8 mouse cellular contexts compared by ENCODE assay signal in the genomic region with DNA sequence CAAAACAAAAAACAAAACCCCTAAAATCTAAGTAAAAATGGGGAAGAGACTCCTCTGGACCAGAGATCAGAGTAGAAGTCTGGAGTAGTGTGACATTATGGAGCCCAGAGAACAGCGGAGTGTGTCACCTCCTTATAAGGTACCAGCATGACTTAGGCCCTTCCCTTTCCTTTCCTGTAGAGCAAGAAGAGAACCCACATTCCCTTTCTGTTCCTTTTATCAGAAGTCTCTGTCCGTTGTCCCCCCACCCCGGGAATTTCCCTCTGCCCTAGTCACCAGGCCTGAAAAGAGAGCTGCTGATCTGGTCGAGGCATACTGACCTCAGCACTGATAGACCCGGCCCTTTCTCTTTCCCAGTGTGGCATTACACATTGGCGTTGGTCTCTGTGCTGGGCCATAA. TPM values are rescaled to one million over a fixed set of nuclear protein-coding genes. Genes with fewer than 3 reads are reported as not detected.
DNase-seq lines count a peak whose midpoint lies in the region; ATAC-seq and TF ChIP-seq lines count a peak whose summit lies in the region.

No protein-coding gene starts in this region.

- peak overlapping the region; percentile 56 for H3K9ac ChIP-seq in CH12.LX (ENCODE audit: insufficient read depth, low read depth)
- peak overlapping the region; percentile 82 for H3K9ac ChIP-seq in forebrain, embryonic 11.5 days (ENCODE audit: low read length)
- peak overlapping the region; percentile 78 for H3K9ac ChIP-seq in limb, embryonic 12.5 days (replicated peaks)
- H3K9ac ChIP-seq in midbrain, embryonic 16.5 days (ENCODE audit: low read depth, low read length): peak overlapping the region; percentile 83; the same call in 1 of the 2 replicates

- H3K4me2 ChIP-seq in CH12.LX (ENCODE audit: insufficient read depth, low read depth, poor library complexity, severe bottlenecking): peak overlapping the region; percentile 53
- peak overlapping the region; percentile 97 for H3K4me2 ChIP-seq in forebrain, embryonic 11.5 days (ENCODE audit: low read depth, low read length, severe bottlenecking)
- peak overlapping the region; percentile 88 for H3K4me2 ChIP-seq in limb, embryonic 12.5 days
- H3K4me2 ChIP-seq in midbrain, embryonic 16.5 days (ENCODE audit: low read length): peak overlapping the region; percentile 90

- peak overlapping the region; percentile 55; the same call in 1 of the 2 replicates for H3K27ac ChIP-seq in CH12.LX (ENCODE audit: insufficient read depth, low read depth)
- no peak overlapping the region for H3K27ac ChIP-seq in forebrain, embryonic 11.5 days (ENCODE audit: low read depth, low read length)
- no peak overlapping the region for H3K27ac ChIP-seq in limb, embryonic 12.5 days
- no peak overlapping the region for H3K27ac ChIP-seq in midbrain, embryonic 16.5 days (ENCODE audit: low read length)

- in situ Hi-C loops in CH12.LX (cut with MboI; ENCODE audit: low pct_ligation_motif_present, low pct_unique_long_range_greater_than_20kb, low sequenced_read_pairs): loop anchor here (5.0 kb wide), 1 partner anchor 66 kb away; no protein-coding TSS in a partner anchor

- H3K4me3 ChIP-seq in CH12.LX (replicated peaks in 1 of 3; ENCODE audit: low read depth in 2 of 3, low read length in 2 of 3, poor library complexity in 1 of 3): peak overlapping the region; percentile 83 to 97 (median 95)
- H3K4me3 ChIP-seq in forebrain, embryonic 11.5 days (ENCODE audit: low read depth, low read length): peak overlapping the region; percentile 99
- H3K4me3 ChIP-seq in limb, embryonic 12.5 days (replicated peaks): peak overlapping the region; percentile 99
- peak overlapping the region; percentile 92 for H3K4me3 ChIP-seq in midbrain, embryonic 16.5 days (ENCODE audit: low read depth, low read length)

- H3K79me2 ChIP-seq in CH12.LX (replicated peaks; ENCODE audit: control insufficient read depth, extremely low read depth, insufficient read depth, poor library complexity, severe bottlenecking): peaks cover 24% of the 10 kb centered on the region

- 42% methylated on average over 6 of the region's 6 CpGs for WGBS in forebrain, embryonic 11.5 days
- 31% methylated on average over 6 of the region's 6 CpGs for WGBS in limb, embryonic 12.5 days
- WGBS in midbrain, embryonic 16.5 days: 49% methylated on average over 6 of the region's 6 CpGs

- no peaks in the 10 kb centered on the region for H3K9me3 ChIP-seq in CH12.LX (replicated peaks; ENCODE audit: low read length)
- H3K9me3 ChIP-seq in forebrain, embryonic 11.5 days (ENCODE audit: control insufficient read depth, low read length): no peaks in the 10 kb centered on the region
- no peaks in the 10 kb centered on the region for H3K9me3 ChIP-seq in limb, embryonic 12.5 days
- H3K9me3 ChIP-seq in midbrain, embryonic 16.5 days (replicated peaks; ENCODE audit: control insufficient read depth, low read length, poor library complexity, severe bottlenecking): no peaks in the 10 kb centered on the region

- no peak for ATAC-seq in forebrain, embryonic 11.5 days (replicated peaks; ENCODE audit: low FRiP score)
- ATAC-seq in limb, embryonic 12.5 days (ENCODE audit: insufficient number of reproducible peaks, insufficient read depth, low FRiP score, low TSS enrichment, low read depth): no peak
- ATAC-seq in midbrain, embryonic 16.5 days: peak; percentile 9; the same call in 1 of the 2 replicates

- peaks cover 23 to 40% of the 10 kb centered on the region in 2 experiments for H3K36me3 ChIP-seq in CH12.LX (replicated peaks in 1 of 2; ENCODE audit: control insufficient read depth in 1 of 2, insufficient read depth in 1 of 2, low read length in 1 of 2)
- no peaks in the 10 kb centered on the region for H3K36me3 ChIP-seq in forebrain, embryonic 11.5 days (ENCODE audit: control insufficient read depth, insufficient read depth, low read length)
- H3K36me3 ChIP-seq in limb, embryonic 12.5 days: peaks cover 29% of the 10 kb centered on the region
- H3K36me3 ChIP-seq in midbrain, embryonic 16.5 days (ENCODE audit: control insufficient read depth, insufficient read depth, low read length): no peaks in the 10 kb centered on the region

- no peak for TF ChIP-seq RAD21 in CH12.LX (IDR thresholded peaks at IDR 0.05; ENCODE audit: low read depth, low read length)

- TF ChIP-seq CTCF in CH12.LX (conservative IDR thresholded peaks at IDR 0.05 in 1 of 2, IDR thresholded peaks at IDR 0.05 in 1 of 2; ENCODE audit: low read depth in 2 of 2, low read length in 2 of 2): no peak

- H3K27me3 ChIP-seq in CH12.LX (replicated peaks): no peaks in the 10 kb centered on the region
- H3K27me3 ChIP-seq in forebrain, embryonic 11.5 days (ENCODE audit: control insufficient read depth, insufficient read depth, low read length): no peaks in the 10 kb centered on the region
- H3K27me3 ChIP-seq in limb, embryonic 12.5 days: no peaks in the 10 kb centered on the region
- no peaks in the 10 kb centered on the region for H3K27me3 ChIP-seq in midbrain, embryonic 16.5 days (ENCODE audit: control insufficient read depth, insufficient read depth, low read depth, low read length)

- no peak for TF ChIP-seq POLR2A in CH12.LX (IDR thresholded peaks at IDR 0.05; ENCODE audit: low read depth, low read length)

- DNase-seq in embryo, embryonic 10.5 days (ENCODE audit: low spot score): peak; percentile 2
- DNase-seq in embryo, embryonic 10 days (ENCODE audit: low spot score): no peak
- DNase-seq in CH12.LX (ENCODE audit: extremely low read depth): peak; percentile 58
- no peak for DNase-seq in forebrain, embryonic 11.5 days (ENCODE audit: low spot score)
- DNase-seq in gastrocnemius, adult 18-20 months (ENCODE audit: low spot score): no peak
- DNase-seq in layer of hippocampus, adult 9-10 months (ENCODE audit: low spot score): no peak

- H3K4me1 ChIP-seq in CH12.LX (ENCODE audit: control insufficient read depth in 1 of 2, insufficient read depth in 2 of 2): peaks cover 8 to 67% of the 10 kb centered on the region in 2 experiments; a peak in 3 of 4 replicates
- peaks cover 5% of the 10 kb centered on the region; the same call in 1 of the 2 replicates for H3K4me1 ChIP-seq in forebrain, embryonic 11.5 days (replicated peaks; ENCODE audit: control insufficient read depth, insufficient read depth, low read length)
- peaks cover 10% of the 10 kb centered on the region for H3K4me1 ChIP-seq in limb, embryonic 12.5 days (replicated peaks)
- peaks cover 15% of the 10 kb centered on the region for H3K4me1 ChIP-seq in midbrain, embryonic 16.5 days (ENCODE audit: control insufficient read depth, insufficient read depth, low read length)

- dilution Hi-C loops in CH12.LX (cut with MboI; ENCODE audit: extremely low pct_ligation_motif_present, extremely low pct_unique_long_range_greater_than_20kb, low sequenced_read_pairs): no loop called here

- peak; percentile 55 for TF ChIP-seq EP300 in CH12.LX (IDR thresholded peaks at IDR 0.05; ENCODE audit: low read length)

TF ChIP-seq in CH12.LX, 34 proteins besides CTCF, POLR2A, EP300 and RAD21 (continues in another document):
- peak; percentile 61; the same call in 1 of the 2 replicates for TF ChIP-seq SIN3A (IDR thresholded peaks at IDR 0.05; ENCODE audit: low read length)
- no peak for TF ChIP-seq ZKSCAN1 (IDR thresholded peaks at IDR 0.05; ENCODE audit: borderline replicate concordance, low read depth, low read length)
- peak; percentile 54; the same call in 1 of the 2 replicates for TF ChIP-seq MAZ (IDR thresholded peaks at IDR 0.05; ENCODE audit: low read depth, low read length)
- no peak for TF ChIP-seq CHD1 (IDR thresholded peaks at IDR 0.05; ENCODE audit: low read depth, low read length)
- no peak for TF ChIP-seq ZNF384 (IDR thresholded peaks at IDR 0.05; ENCODE audit: low read depth, low read length)
- no peak for TF ChIP-seq SMC3 (IDR thresholded peaks at IDR 0.05; ENCODE audit: low read depth, low read length)
- no peak for TF ChIP-seq MAFK (IDR thresholded peaks at IDR 0.05; ENCODE audit: insufficient replicate concordance, low read length)
- TF ChIP-seq ETS1 (conservative IDR thresholded peaks at IDR 0.05; ENCODE audit: low read depth, low read length): peak; percentile 36; the same call in 1 of the 2 replicates
- no peak for TF ChIP-seq GABPA (IDR thresholded peaks at IDR 0.05; ENCODE audit: insufficient replicate concordance, low read depth, low read length)
- peak; percentile 79 for TF ChIP-seq IRF4 (IDR thresholded peaks at IDR 0.05; ENCODE audit: low read depth, low read length)
- no peak for TF ChIP-seq USF2 (conservative IDR thresholded peaks at IDR 0.05; ENCODE audit: low read depth, low read length)
- TF ChIP-seq MEF2A (IDR thresholded peaks at IDR 0.05; ENCODE audit: borderline replicate concordance, low read depth, low read length): peak; percentile 53; the same call in 1 of the 2 replicates
- no peak for TF ChIP-seq ZC3H11A (IDR thresholded peaks at IDR 0.05; ENCODE audit: low read depth, low read length)
- TF ChIP-seq NRF1 (IDR thresholded peaks at IDR 0.05; ENCODE audit: low read depth, low read length): no peak

RNA-seq across cellular contexts. Expression of gene Mtmr14, which starts 0.8 kb away (rescaled TPM):
- total RNA-seq in CH12.LX (2012; rRNA removed) (63.9 and 83.4 TPM in 2 replicates), CH12.LX (2014; rRNA removed) (80.0 and 81.0 TPM in 2 replicates)
- 88.0 and 89.2 TPM in 2 replicates for polyA plus RNA-seq in CH12.LX (2012; ENCODE audit: insufficient read length, low read depth)
- 50.5 and 50.8 TPM in 2 replicates for polyA plus RNA-seq in forebrain, embryonic 11.5 days (2014; fragmentation: Nextera tagmentation; extraction: Ambion mirVana)
- polyA plus RNA-seq in limb, embryonic 12.5 days (2016; fragmentation: Nextera tagmentation; extraction: Ambion mirVana): 41.4 and 42.2 TPM in 2 replicates
- polyA plus RNA-seq in midbrain, embryonic 16.5 days (2015; fragmentation: Nextera tagmentation; extraction: Ambion mirVana): 33.7 and 34.0 TPM in 2 replicates
- 10 to 100 TPM; 12.5 to 14.2 TPM for total RNA-seq in gastrocnemius, adult 18-20 months (2021)

RNA-seq across cellular contexts. Expression of gene Lhfpl4, which starts 43.3 kb away (rescaled TPM):
- total RNA-seq in CH12.LX (2012; rRNA removed): 7.1 and 7.2 TPM in 2 replicates
- total RNA-seq in CH12.LX (2014; rRNA removed): 2.6 and 3.2 TPM in 2 replicates
- polyA plus RNA-seq in CH12.LX (2012; ENCODE audit: insufficient read length, low read depth): 8.9 and 9.8 TPM in 2 replicates
- polyA plus RNA-seq in forebrain, embryonic 11.5 days (2014; fragmentation: Nextera tagmentation; extraction: Ambion mirVana): 6.6 and 6.8 TPM in 2 replicates
- polyA plus RNA-seq in limb, embryonic 12.5 days (2016; fragmentation: Nextera tagmentation; extraction: Ambion mirVana): 1.0 and 1.3 TPM in 2 replicates
- polyA plus RNA-seq in midbrain, embryonic 16.5 days (2015; fragmentation: Nextera tagmentation; extraction: Ambion mirVana): 68.3 and 69.2 TPM in 2 replicates
- total RNA-seq in gastrocnemius, adult 18-20 months (2021): under 1 TPM; 0.32 to 0.55 TPM

RNA-seq across cellular contexts. Expression of gene Cpne9, which starts 43.7 kb away (rescaled TPM):
- total RNA-seq in CH12.LX (2012; rRNA removed): 0.25 TPM in 2 replicates
- 0.19 and 0.28 TPM in 2 replicates for total RNA-seq in CH12.LX (2014; rRNA removed)
- polyA plus RNA-seq in CH12.LX (2012; ENCODE audit: insufficient read length, low read depth): 0.27 and 0.49 TPM in 2 replicates
- polyA plus RNA-seq in forebrain, embryonic 11.5 days (2014; fragmentation: Nextera tagmentation; extraction: Ambion mirVana): 0.13 and 0.52 TPM in 2 replicates
- polyA plus RNA-seq in limb, embryonic 12.5 days (2016; fragmentation: Nextera tagmentation; extraction: Ambion mirVana): 0.29 and 0.31 TPM in 2 replicates
- polyA plus RNA-seq in midbrain, embryonic 16.5 days (2015; fragmentation: Nextera tagmentation; extraction: Ambion mirVana): 3.9 and 4.9 TPM in 2 replicates
- total RNA-seq in gastrocnemius, adult 18-20 months (2021): under 1 TPM in 1 of 2 experiments, not detected in 1; 0.26 TPM

Comparison
In these comparisons a context has a peak if more than half of its experiments do, and no peak if none do; other contexts are left out.
1. DNase-seq: peak in embryo, embryonic 10.5 days (single experiment) and CH12.LX (single experiment); none in embryo, embryonic 10 days (single experiment), forebrain, embryonic 11.5 days (single experiment), gastrocnemius, adult 18-20 months (single experiment) and layer of hippocampus, adult 9-10 months (single experiment).
2. Peak in every context shown above with its lines, with median percentiles within 50 percentile points of each other: H3K4me2 ChIP-seq, H3K4me3 ChIP-seq and H3K9ac ChIP-seq.